Mouse (Mus musculus): Measurements from ENCODE around the gene Scn1a. TPM values are rescaled to one million over a fixed set of nuclear protein-coding genes. Genes with fewer than 3 reads are reported as not detected.
A peak's percentile ranks its signal among the peaks of the same experiment; 100 is the strongest.

The Scn1a gene
- polyA plus RNA-seq, 1 experiment from 2014 or later = 1.4 TPM

DNA sequence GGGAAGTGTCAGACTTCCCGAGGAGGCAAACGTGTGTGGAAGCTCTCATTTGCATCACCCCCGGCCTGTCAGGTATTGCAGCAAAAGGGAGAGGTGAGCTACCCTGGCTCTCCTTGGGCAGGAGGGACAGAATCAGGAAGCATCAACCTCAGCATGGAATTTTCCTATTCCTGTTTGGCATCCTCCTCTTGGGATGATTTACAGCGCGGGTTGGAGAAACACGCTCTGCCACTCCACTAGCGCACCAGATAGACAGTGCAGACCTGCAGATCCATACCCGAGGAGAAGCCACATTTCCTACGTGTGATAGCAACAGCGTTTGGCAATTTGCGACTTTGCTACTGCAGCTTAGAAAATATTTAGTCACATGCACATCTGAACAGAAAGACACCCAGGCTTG lies 32.2 kb downstream of the Scn1a start:
- WGBS = 25% methylated on average over 11 of the region's 11 CpGs

DNA sequence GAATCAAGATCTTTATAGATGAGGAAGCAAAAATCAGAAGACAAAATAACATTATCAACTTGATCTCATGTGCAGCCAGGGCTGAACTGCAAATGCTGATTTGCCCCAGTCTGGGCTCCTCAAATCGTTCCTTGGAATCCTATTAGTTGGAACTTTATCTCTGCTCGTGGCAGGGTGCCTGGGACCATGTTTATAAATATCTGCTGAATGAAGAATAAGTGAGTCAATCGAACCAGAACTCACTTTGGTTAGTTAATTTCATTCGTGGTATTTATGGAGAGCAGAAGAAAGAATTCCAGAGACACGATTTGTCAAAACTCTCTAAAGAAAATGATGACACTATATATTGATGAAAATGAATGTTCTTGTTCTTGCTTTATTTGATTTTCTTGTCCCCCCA lies 48.1 kb downstream of the Scn1a start:
- H3K9ac ChIP-seq = no peak overlapping the region
- WGBS = 63% methylated on average over 5 of the region's 5 CpGs
- no peaks in the 10 kb centered on the region for H3K4me1 ChIP-seq
- H3K36me3 ChIP-seq = no peaks in the 10 kb centered on the region
- no peaks in the 10 kb centered on the region for H3K27me3 ChIP-seq
- no peak overlapping the region for H3K4me3 ChIP-seq
- ATAC-seq (ENCODE audit: insufficient number of reproducible peaks, insufficient read depth, low FRiP score, low TSS enrichment, low read depth) = no peak
- H3K9me3 ChIP-seq = no peaks in the 10 kb centered on the region
- no peak overlapping the region for H3K4me2 ChIP-seq
- H3K27ac ChIP-seq = no peak overlapping the region

More for the DNA sequence above, 32.2 kb downstream of the Scn1a start:
- peaks cover 25% of the 10 kb centered on the region for H3K27me3 ChIP-seq
- H3K4me1 ChIP-seq = 0 out of 2 replicates have a peak, but pooled peaks cover 5% of the 10 kb centered on the region
- ATAC-seq (ENCODE audit: insufficient number of reproducible peaks, insufficient read depth, low FRiP score, low TSS enrichment, low read depth) = no peak
- H3K27ac ChIP-seq = no peak overlapping the region
- H3K9ac ChIP-seq = no peak overlapping the region
- no peak overlapping the region for H3K4me3 ChIP-seq
- H3K36me3 ChIP-seq = no peaks in the 10 kb centered on the region
- H3K9me3 ChIP-seq = no peaks in the 10 kb centered on the region
- peak overlapping the region; percentile 85 for H3K4me2 ChIP-seq

DNA sequence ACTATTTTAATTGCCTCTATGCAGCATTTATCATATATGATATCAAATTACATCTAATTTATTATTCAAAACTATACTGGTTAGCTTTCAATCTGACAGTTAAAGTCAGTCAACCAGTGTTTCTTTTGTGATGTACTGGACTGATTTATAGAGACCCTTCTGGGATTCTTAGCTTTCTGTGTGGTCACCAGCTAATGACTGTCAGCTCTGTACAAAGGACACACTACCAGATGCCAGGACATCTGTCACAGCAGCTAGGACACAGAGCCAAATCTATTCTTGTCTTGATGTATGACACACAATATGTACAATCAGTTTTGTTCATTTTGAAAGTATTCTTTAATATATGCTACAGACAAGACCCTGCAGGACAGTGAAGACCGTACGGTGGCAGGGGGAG lies 72.7 kb downstream of the Scn1a start:
- Histone ChIP-seq H3K36me3 (no peaks in the 10 kb centered on the region), H3K9ac (no peak overlapping the region), H3K4me3 (no peak overlapping the region), H3K27ac (no peak overlapping the region), H3K4me2 (no peak overlapping the region), H3K9me3 (no peaks in the 10 kb centered on the region), H3K27me3 (no peaks in the 10 kb centered on the region), H3K4me1 (no peaks in the 10 kb centered on the region)
- no peak for ATAC-seq (ENCODE audit: insufficient number of reproducible peaks, insufficient read depth, low FRiP score, low TSS enrichment, low read depth)
- WGBS = 94% methylated on average over 2 of the region's 2 CpGs

DNA sequence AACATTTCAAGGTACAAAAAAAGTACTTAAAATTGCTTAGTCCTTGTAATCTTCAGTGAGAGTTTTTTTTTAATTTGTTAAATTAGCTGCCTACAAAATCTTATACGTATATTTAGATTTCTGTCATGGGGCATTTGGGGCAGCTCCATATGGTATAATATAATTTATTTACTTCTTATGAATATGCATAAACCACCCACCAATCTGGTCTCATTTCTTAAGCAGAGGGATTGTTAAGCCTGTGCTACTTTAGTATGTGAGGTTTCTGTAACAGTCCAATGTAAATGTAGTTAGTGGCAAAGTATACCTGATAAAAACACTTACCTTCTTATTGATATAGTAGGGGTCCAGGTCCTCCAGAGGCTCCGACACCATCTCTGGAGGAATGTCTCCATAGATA lies 90.0 kb downstream of the Scn1a start:
- Histone ChIP-seq H3K4me2 (no peak overlapping the region), H3K9me3 (no peaks in the 10 kb centered on the region), H3K4me1 (no peaks in the 10 kb centered on the region), H3K27me3 (no peaks in the 10 kb centered on the region), H3K9ac (no peak overlapping the region), H3K36me3 (no peaks in the 10 kb centered on the region), H3K4me3 (no peak overlapping the region), H3K27ac (no peak overlapping the region)
- 89% methylated on average over 2 of the region's 2 CpGs for WGBS
- ATAC-seq (ENCODE audit: insufficient number of reproducible peaks, insufficient read depth, low FRiP score, low TSS enrichment, low read depth) = no peak

DNA sequence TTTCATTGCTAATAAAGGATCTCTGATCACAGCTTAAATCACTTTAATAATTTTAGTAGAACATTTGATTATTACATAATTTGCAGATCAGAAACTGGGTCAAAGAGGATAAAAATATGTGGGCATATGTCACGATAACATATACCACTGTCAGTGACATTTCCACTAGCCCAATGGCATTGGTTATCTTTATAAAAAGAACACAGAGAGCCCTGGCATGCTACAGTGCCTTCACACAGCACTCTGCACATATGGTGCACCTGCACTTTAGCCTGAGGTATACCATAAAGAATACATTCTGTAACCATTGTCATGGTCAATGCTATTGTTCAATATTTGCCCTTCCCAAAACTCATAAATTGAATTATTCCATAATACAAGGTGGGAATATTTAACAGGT lies 94.0 kb downstream of the Scn1a start:
- 89% methylated on average over 1 of the region's 1 CpGs for WGBS
- Histone ChIP-seq H3K4me2 (no peak overlapping the region), H3K27ac (no peak overlapping the region), H3K4me3 (no peak overlapping the region), H3K36me3 (no peaks in the 10 kb centered on the region), H3K27me3 (no peaks in the 10 kb centered on the region), H3K9me3 (no peaks in the 10 kb centered on the region), H3K4me1 (no peaks in the 10 kb centered on the region), H3K9ac (no peak overlapping the region)
- no peak for ATAC-seq (ENCODE audit: insufficient number of reproducible peaks, insufficient read depth, low FRiP score, low TSS enrichment, low read depth)

DNA sequence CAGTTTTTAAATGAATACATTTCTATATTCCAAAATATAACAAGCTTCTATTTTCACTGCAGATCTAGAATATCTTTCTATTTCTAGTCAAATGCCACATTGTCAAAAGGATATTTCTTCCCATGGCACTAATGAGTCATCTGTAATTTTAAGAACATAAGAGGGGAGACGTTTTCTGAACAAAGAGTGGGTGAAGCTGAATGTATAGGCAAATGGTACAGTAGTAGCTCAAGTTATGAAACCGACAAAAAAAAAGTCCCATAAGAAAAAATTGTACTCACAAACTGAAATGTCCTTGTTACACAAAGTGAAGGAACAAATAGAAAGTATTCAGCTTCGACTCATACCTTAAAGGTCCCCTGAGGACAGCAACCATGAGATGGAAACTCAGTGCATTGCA lies 94.5 kb downstream of the Scn1a start:
- Histone ChIP-seq H3K4me2 (no peak overlapping the region), H3K27ac (no peak overlapping the region), H3K4me1 (no peaks in the 10 kb centered on the region), H3K4me3 (no peak overlapping the region), H3K9me3 (no peaks in the 10 kb centered on the region), H3K9ac (no peak overlapping the region), H3K27me3 (no peaks in the 10 kb centered on the region), H3K36me3 (no peaks in the 10 kb centered on the region)
- WGBS = 75% methylated on average over 3 of the region's 3 CpGs
- no peak for ATAC-seq (ENCODE audit: insufficient number of reproducible peaks, insufficient read depth, low FRiP score, low TSS enrichment, low read depth)

DNA sequence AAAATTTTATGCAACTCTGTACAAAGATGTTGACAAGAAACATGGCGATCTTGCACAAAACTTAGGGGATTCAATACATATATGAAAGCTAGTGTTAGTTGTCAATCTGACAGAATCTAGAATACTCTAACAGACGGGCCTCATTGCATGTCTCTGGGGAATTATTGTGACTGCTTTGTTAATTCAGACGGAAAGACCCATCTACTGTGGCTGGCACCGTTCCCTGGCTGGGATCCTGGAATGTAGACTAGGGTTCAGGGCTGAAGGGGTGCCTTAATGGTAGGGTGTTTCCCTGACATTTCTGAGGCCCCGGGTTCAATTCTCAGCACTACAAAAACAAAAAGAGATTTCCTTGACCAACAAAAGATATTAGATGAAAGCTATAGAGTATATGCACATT lies 103.2 kb downstream of the Scn1a start:
- Histone ChIP-seq H3K4me2 (no peak overlapping the region), H3K27me3 (no peaks in the 10 kb centered on the region), H3K4me1 (no peaks in the 10 kb centered on the region), H3K9me3 (no peaks in the 10 kb centered on the region), H3K27ac (no peak overlapping the region), H3K36me3 (no peaks in the 10 kb centered on the region), H3K4me3 (no peak overlapping the region), H3K9ac (no peak overlapping the region)
- WGBS = 58% methylated on average over 5 of the region's 5 CpGs
- ATAC-seq (ENCODE audit: insufficient number of reproducible peaks, insufficient read depth, low FRiP score, low TSS enrichment, low read depth) = no peak

DNA sequence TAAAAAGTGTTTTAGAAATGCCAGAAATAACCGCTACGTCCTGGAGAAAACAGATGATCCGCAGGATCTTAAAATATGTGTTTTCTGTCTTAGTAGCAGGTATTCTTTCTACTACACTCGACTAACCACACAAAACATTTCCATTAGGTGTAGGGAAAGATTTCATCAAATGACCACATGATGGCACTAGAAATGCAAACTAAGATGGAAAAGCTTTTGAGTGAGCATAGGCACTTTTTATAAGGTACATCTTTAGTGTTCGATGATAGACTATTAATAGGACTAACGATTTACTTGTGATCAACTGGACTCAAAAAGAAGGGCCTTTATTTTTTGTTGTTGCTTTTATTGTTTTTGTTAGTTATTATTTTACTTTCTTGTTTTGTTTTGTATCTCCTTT lies 104.2 kb downstream of the Scn1a start:
- WGBS = 73% methylated on average over 6 of the region's 6 CpGs
- Histone ChIP-seq H3K9me3 (no peaks in the 10 kb centered on the region), H3K9ac (no peak overlapping the region), H3K4me2 (no peak overlapping the region), H3K27me3 (no peaks in the 10 kb centered on the region), H3K4me1 (no peaks in the 10 kb centered on the region), H3K4me3 (no peak overlapping the region), H3K36me3 (no peaks in the 10 kb centered on the region), H3K27ac (no peak overlapping the region)
- ATAC-seq (ENCODE audit: insufficient number of reproducible peaks, insufficient read depth, low FRiP score, low TSS enrichment, low read depth) = no peak

DNA sequence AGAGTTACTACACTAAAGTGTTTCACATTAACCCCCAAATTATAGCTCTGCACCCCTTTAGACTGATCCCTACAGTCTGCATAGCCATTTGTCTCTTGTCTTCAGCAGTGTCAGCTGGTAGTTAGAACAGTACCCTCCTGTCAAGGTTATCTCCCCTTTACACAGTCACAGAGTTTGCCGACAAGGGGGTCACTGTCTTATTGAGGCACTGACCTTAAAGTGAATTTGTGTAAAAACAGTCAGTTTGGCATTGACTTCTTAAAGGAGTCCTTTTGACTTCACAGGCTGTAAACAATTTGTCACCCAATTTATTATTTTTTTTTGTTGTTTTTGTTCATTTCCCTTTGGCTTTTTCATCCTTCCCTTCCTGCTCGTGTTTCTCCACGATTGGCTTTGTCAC lies 168.1 kb downstream of the Scn1a start:
- Histone ChIP-seq H3K36me3 (no peaks in the 10 kb centered on the region), H3K9ac (no peak overlapping the region), H3K27ac (no peak overlapping the region), H3K27me3 (no peaks in the 10 kb centered on the region), H3K4me1 (no peaks in the 10 kb centered on the region), H3K4me3 (no peak overlapping the region), H3K9me3 (no peaks in the 10 kb centered on the region), H3K4me2 (no peak overlapping the region)
- 83% methylated on average over 3 of the region's 3 CpGs for WGBS
- ATAC-seq (ENCODE audit: insufficient number of reproducible peaks, insufficient read depth, low FRiP score, low TSS enrichment, low read depth) = no peak

DNA sequence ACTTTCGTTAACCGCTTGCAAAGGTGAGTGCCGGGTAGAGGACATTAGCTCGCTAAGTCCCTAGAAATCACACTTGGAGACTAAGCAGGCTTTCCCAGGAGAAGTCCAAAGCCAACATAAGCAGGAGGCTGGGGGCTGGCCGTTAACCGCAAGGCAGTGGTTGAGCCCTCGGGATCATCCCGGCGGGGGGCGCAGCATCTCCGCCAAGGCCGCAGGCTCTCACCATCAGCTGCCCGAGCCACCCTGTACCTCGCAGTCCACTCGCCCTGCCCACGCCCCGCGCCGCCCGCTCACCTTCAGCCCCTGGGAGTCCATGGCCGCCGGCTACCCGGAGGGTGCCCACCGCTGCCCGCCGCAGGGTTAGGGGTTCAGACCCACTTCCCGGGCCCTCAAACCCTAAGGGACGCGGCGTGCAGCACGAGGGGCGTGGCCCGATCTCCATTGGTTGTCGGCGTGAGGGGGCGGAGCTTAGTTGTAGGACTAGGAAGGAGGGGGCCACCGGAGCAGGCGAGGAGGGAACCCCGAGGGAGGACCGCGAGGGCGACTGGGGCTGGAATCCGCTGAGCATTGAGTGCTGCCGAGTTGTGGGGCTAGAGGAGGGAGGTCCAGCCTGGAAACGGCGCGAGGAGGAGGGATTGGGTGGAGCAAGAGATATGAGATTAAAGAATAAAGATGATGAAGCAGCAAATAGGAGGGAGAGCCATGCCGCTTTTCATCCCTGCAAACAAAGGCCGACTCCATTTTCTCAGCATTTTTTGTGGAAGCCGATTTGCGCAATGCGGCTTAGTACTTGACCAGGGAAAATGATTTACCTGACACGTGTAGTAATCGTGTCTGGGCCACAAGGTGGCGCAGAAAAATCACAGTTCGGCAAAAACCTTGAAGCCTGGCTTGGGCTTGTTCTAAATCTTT lies 184.2 kb downstream of the Scn1a start, which contains the start of gene Ttc21b:
TSS of gene Ttc21b (minus strand) at position 398 of the 912 bp plus-strand sequence.
- peak within 1 kb of the TSS; percentile 80 for H3K9ac ChIP-seq
- H3K4me1 ChIP-seq = peaks cover 8% of the 10 kb centered on the region
- WGBS = under 1% methylated on average over 56 of the region's 56 CpGs
- no peaks in the 10 kb centered on the region for H3K27me3 ChIP-seq
- peak within 1 kb of the TSS; percentile 71 for H3K4me3 ChIP-seq
- H3K27ac ChIP-seq = peak within 1 kb of the TSS; percentile 35; the same call in 1 of the 2 replicates
- peak; percentile 98 for ATAC-seq (ENCODE audit: insufficient number of reproducible peaks, insufficient read depth, low FRiP score, low TSS enrichment, low read depth)
- peak within 1 kb of the TSS; percentile 62 for H3K4me2 ChIP-seq
- peaks cover 17% of the 10 kb centered on the region for H3K36me3 ChIP-seq
- no peaks in the 10 kb centered on the region for H3K9me3 ChIP-seq

DNA sequence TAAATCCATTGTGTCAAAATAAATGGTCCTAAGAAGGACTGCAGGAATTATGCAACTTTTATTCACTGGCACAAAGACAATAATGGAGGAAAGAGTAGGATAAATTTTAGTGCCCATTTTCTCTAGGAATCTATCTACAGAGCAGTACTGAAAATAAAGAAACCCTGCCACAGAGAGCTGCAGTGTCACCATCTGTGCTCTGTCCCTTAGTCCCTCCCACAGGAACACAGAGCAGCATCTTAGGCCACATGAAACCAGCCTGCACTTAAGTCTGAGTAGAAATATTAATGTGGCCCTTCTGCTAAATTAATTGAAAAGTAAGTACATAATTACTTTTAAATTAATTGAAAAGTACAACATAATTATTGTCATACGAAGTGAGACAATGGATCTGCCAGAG lies 196.6 kb downstream of the Scn1a start:
- H3K4me2 ChIP-seq = no peak overlapping the region
- H3K9me3 ChIP-seq = no peaks in the 10 kb centered on the region
- H3K27me3 ChIP-seq = no peaks in the 10 kb centered on the region
- peaks cover 39% of the 10 kb centered on the region for H3K36me3 ChIP-seq
- ATAC-seq (ENCODE audit: insufficient number of reproducible peaks, insufficient read depth, low FRiP score, low TSS enrichment, low read depth) = no peak
- 70% methylated on average over 1 of the region's 1 CpGs for WGBS
- no peaks in the 10 kb centered on the region for H3K4me1 ChIP-seq
- H3K9ac ChIP-seq = no peak overlapping the region
- no peak overlapping the region for H3K27ac ChIP-seq
- no peak overlapping the region for H3K4me3 ChIP-seq

DNA sequence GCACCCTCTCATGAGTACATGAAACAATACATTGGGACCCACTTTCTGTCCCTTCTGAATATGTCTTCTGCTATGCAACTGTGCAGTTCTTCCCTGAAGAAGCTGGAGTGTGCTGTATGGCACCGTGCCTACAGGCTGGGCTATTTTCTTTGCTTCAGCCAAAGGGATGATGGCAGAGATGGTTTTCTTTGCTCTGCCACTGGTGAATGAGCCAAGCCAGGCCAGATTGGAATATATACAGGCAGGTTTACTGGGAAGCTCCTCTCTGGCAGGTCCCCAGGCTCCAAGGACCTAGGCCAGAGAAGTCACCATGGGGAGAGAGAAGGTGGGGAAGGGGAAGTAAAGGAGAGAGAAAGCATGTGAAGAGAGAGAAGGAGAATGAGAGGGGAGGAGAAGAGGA lies 200.3 kb downstream of the Scn1a start:
- 92% methylated on average over 1 of the region's 1 CpGs for WGBS
- no peak overlapping the region for H3K4me3 ChIP-seq
- no peak overlapping the region for H3K9ac ChIP-seq
- H3K9me3 ChIP-seq = no peaks in the 10 kb centered on the region
- peaks cover 34% of the 10 kb centered on the region for H3K36me3 ChIP-seq
- no peaks in the 10 kb centered on the region for H3K27me3 ChIP-seq
- ATAC-seq (ENCODE audit: insufficient number of reproducible peaks, insufficient read depth, low FRiP score, low TSS enrichment, low read depth) = no peak
- H3K27ac ChIP-seq = no peak overlapping the region
- no peak overlapping the region for H3K4me2 ChIP-seq
- no peaks in the 10 kb centered on the region for H3K4me1 ChIP-seq
